Mouse (Mus musculus) liver, postnatal 0 days (tissue): ENCODE measurements around the gene Cuta. TPM values are rescaled to one million over a fixed set of nuclear protein-coding genes. Genes with fewer than 3 reads are reported as not detected.

ENCODE experiments used
- ATAC-seq: fragments of 200-750 bp; cut with Nextera tagmentation; 2 replicates; pipeline ENCODE4 v1.8.0; 2017; ENCODE audit warnings: mild to moderate bottlenecking, moderate library complexity
- DNase-seq: peaks from one replicate; pipeline ENCODE4 v3.0.0-alpha.2; 2016
- H3K27ac ChIP-seq: fragments of 300-500 bp; sonication (generic); 2 replicates; pipeline ENCODE4 v1.5.1; 2014; ENCODE audit warnings: antibody characterized with exemption, moderate library complexity, mild to moderate bottlenecking, low read depth
- H3K27me3 ChIP-seq: fragments of 300-500 bp; sonication (generic); 2 replicates; pipeline ENCODE4 v1.6.1; 2014; ENCODE audit warnings: low read length, control low read depth, mixed read lengths; ENCODE audit not compliant: insufficient read depth
- H3K36me3 ChIP-seq: fragments of 300-500 bp; sonication (generic); replicated peaks from 2 replicates; pipeline ENCODE4 v1.6.1; 2014; ENCODE audit warnings: mild to moderate bottlenecking, control low read depth, low read length, moderate library complexity, mixed read lengths; ENCODE audit not compliant: insufficient read depth
- H3K4me1 ChIP-seq: fragments of 300-500 bp; sonication (generic); 2 replicates; pipeline ENCODE4 v1.6.1; 2014; ENCODE audit warnings: antibody characterized with exemption, mild to moderate bottlenecking, control low read depth; ENCODE audit not compliant: insufficient read depth
- H3K4me2 ChIP-seq: fragments of 300-500 bp; sonication (generic); 2 replicates; pipeline ENCODE4 v1.6.1; 2014; ENCODE audit warnings: low read depth, mild to moderate bottlenecking, low read length, moderate library complexity, mixed read lengths
- H3K4me3 ChIP-seq: fragments of 300-500 bp; sonication (generic); 2 replicates; pipeline ENCODE4 v1.5.1; 2014; ENCODE audit warnings: low read depth, low read length
- H3K9ac ChIP-seq: fragments of 300-500 bp; sonication (generic); replicated peaks from 2 replicates; pipeline ENCODE4 v1.6.1; 2014; ENCODE audit warnings: mild to moderate bottlenecking, moderate library complexity
- H3K9me3 ChIP-seq: fragments of 300-500 bp; sonication (generic); 2 replicates; pipeline ENCODE4 v1.6.1; 2016; ENCODE audit warnings: mild to moderate bottlenecking, control low read depth, low read length, mixed read lengths
- CTCF ChIP-seq: sonication (generic); IDR thresholded peaks from 2 replicates; pipeline ENCODE4 v1.5.1; 2016; ENCODE audit warnings: antibody characterized with exemption, low read depth
- EP300 ChIP-seq: IDR thresholded peaks from 2 replicates; pipeline ENCODE4 v1.6.1; 2016; ENCODE audit warnings: antibody characterized with exemption, low read depth, mild to moderate bottlenecking
- WGBS: fragments of 180-500 bp; shearing (Covaris S2); extraction: QIAGEN DNeasy Blood & Tissue Kit; methylation state at CpG from one replicate; pipeline ENCODE4 v1.1.7; 2014; ENCODE audit not compliant: insufficient replicate concordance; 5-methylcytosine and 5-hydroxymethylcytosine counted together
- polyA plus RNA-seq: library from polyadenylated mRNA; unstranded; fragments of >200 nt; fragmentation: Nextera tagmentation; extraction: Ambion mirVana; gene quantifications from 2 replicates; pipeline ENCODE4 v1.2.1, GENCODE M21; 2015

The Cuta gene
- polyA plus RNA-seq, 1 experiment from 2014 or later: 83.4 TPM

DNA sequence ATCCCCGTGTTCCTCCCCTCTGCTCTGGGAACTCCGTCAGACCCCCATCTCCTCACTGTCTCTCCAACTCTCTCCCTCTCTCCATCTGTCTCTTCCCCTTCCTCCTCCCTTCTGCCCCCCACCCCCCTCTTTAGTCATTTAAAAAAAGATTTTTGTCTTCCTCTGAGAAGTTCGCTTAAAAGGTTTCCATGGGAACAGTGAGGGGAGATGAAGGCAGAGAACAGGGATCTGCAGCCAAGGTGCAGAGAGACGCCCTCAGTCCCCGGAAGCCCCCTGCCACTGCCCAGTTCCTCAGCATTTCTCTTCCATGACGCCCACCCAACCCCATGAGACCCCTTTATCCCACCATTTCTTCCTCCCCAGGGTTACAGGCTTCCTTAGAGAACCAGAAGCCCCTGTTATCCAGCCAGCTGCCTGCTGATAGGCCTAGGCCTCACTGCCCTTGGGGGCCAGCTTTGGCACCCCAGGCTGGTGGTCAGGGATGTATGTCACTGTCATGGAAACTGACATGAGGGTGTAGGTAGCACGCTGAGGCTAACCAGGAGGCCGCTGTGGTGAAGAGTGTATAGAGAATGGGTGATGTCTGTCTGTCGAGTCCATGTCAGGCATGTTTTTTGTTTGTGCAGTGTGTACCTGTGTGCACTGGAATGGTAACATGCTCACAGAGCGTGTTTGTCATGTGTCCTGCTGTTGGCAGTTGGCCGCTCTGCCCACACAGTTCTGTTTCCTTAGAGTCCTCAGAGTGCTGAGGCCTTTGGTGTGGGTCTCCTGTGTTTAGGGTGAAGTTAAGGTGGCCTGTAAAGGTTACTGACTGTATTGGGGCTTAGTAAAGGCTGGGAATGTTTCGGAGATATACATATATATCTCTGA, 8.1 kb upstream of the Cuta start:
- no peaks in the 10 kb centered on the region for H3K9me3 ChIP-seq
- H3K4me1 ChIP-seq: peaks cover 31% of the 10 kb centered on the region
- WGBS: 75% methylated on average over 12 of the region's 12 CpGs
- TF ChIP-seq EP300 (no peak), CTCF (no peak)
- H3K9ac ChIP-seq: no peak overlapping the region
- H3K27ac ChIP-seq: no peak overlapping the region
- ATAC-seq: no peak
- H3K4me3 ChIP-seq: no peak overlapping the region
- peak overlapping the region; percentile 89; the same call in 1 of the 2 replicates for H3K4me2 ChIP-seq
- peaks cover 19% of the 10 kb centered on the region for H3K27me3 ChIP-seq
- H3K36me3 ChIP-seq: no peaks in the 10 kb centered on the region
- DNase-seq: no peak

DNA sequence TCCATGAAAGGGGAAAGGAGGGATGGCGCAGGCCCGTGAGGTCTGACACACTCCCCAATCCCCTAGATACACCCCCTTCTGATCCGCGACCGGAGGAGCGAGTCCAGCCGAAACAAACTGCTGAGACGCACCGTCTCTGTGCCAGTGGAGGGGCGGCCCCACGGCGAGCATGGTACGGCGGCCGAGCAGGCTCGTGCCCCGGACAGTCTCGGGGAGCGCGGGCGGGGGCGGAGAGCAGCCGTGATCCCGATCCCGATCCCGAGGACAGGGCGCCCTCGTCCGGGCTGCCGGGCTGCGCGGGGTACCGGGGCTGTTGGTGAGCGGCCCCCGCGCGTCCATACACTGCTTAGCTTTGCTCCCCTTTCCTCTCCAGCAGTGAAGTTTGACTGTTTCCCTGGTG, 7.2 kb upstream of the Cuta start:
- peak overlapping the region; percentile 69 for H3K9ac ChIP-seq
- WGBS: under 1% methylated on average over 36 of the region's 37 CpGs
- TF ChIP-seq CTCF (peak; percentile 46), EP300 (no peak)
- H3K4me1 ChIP-seq: peaks cover 24% of the 10 kb centered on the region
- peaks cover 10% of the 10 kb centered on the region for H3K27me3 ChIP-seq
- no peaks in the 10 kb centered on the region for H3K9me3 ChIP-seq
- ATAC-seq (peak; percentile 72), DNase-seq (peak; percentile 79)
- peak overlapping the region; percentile 45 for H3K4me3 ChIP-seq
- H3K36me3 ChIP-seq: no peaks in the 10 kb centered on the region
- H3K27ac ChIP-seq: 0 out of 2 replicates have a peak overlapping the region, but pooled peaks have one; percentile 12
- peak overlapping the region; percentile 89 for H3K4me2 ChIP-seq

- Histone ChIP-seq H3K9me3 (no peaks in the 10 kb centered on the region), H3K27me3 (peaks cover 4% of the 10 kb centered on the region), H3K27ac (0 out of 2 replicates have a peak overlapping the region, but pooled peaks have one; percentile 12), H3K4me3 (peak overlapping the region; percentile 45), H3K4me2 (peak overlapping the region; percentile 89), H3K9ac (peak overlapping the region; percentile 69), H3K36me3 (no peaks in the 10 kb centered on the region), H3K4me1 (peaks cover 25% of the 10 kb centered on the region)
- WGBS: 45% methylated on average over 13 of the region's 13 CpGs
- DNase-seq (no peak), ATAC-seq (no peak)
- TF ChIP-seq EP300: no peak
- TF ChIP-seq CTCF: no peak
These were observed 6.6 kb upstream of the Cuta start for GRCm38 (mm10) chr17:26945824-26946495.

GRCm38 (mm10) chr17:26941841-26942570, 2.6 kb upstream of the Cuta start:
- H3K36me3 ChIP-seq: peaks cover 3% of the 10 kb centered on the region; the same call in 1 of the 2 replicates
- no peak for TF ChIP-seq EP300
- TF ChIP-seq CTCF: no peak
- peaks cover 37% of the 10 kb centered on the region for H3K4me1 ChIP-seq
- H3K27me3 ChIP-seq: no peaks in the 10 kb centered on the region
- no peaks in the 10 kb centered on the region for H3K9me3 ChIP-seq
- H3K9ac ChIP-seq: no peak overlapping the region
- ATAC-seq: no peak
- no peak for DNase-seq
- whole genome bisulfite sequencing: 29% methylated on average over 4 of the region's 4 CpGs
- H3K27ac ChIP-seq: no peak overlapping the region
- H3K4me3 ChIP-seq: no peak overlapping the region
- H3K4me2 ChIP-seq: peak overlapping the region; percentile 69

- H3K4me2 ChIP-seq: peak within 1 kb of the TSS; percentile 91
- DNase-seq (peak; percentile 40), ATAC-seq (no peak)
- peak within 1 kb of the TSS; percentile 97 for H3K27ac ChIP-seq
- H3K4me3 ChIP-seq: peak within 1 kb of the TSS; percentile 57
- peaks cover 8% of the 10 kb centered on the region; the same call in 1 of the 2 replicates for H3K36me3 ChIP-seq
- 8% methylated on average over 20 of the region's 24 CpGs for WGBS
- H3K4me1 ChIP-seq: peaks cover 29% of the 10 kb centered on the region
- no peaks in the 10 kb centered on the region for H3K9me3 ChIP-seq
- H3K9ac ChIP-seq: peak within 1 kb of the TSS; percentile 82
- no peak for TF ChIP-seq CTCF
- TF ChIP-seq EP300: no peak
- H3K27me3 ChIP-seq: no peaks in the 10 kb centered on the region
These were observed 1.8 kb upstream of the Cuta start, which contains the start of gene Syngap1 for GRCm38 (mm10) chr17:26941031-26941789. Gene Syngap1, plus strand, starts transcription at chr17:26941253.
